Mouse (Mus musculus) leukemia stem cell, adult 10-12 weeks (primary cell): ENCODE results near the gene Timm8a2. TPM values are rescaled to one million over a fixed set of nuclear protein-coding genes. Genes with fewer than 3 reads are reported as not detected.

Experiments
- polyA plus RNA-seq: library from polyadenylated mRNA; stranded (reverse); fragments of >175 nt; gene quantifications from 2 replicates; pipeline ENCODE4 v1.2.3, GENCODE M21; 2012; ENCODE audit warnings: low replicate concordance

The Timm8a2 gene
- polyA plus RNA-seq: not detected in 2 replicates

DNA sequence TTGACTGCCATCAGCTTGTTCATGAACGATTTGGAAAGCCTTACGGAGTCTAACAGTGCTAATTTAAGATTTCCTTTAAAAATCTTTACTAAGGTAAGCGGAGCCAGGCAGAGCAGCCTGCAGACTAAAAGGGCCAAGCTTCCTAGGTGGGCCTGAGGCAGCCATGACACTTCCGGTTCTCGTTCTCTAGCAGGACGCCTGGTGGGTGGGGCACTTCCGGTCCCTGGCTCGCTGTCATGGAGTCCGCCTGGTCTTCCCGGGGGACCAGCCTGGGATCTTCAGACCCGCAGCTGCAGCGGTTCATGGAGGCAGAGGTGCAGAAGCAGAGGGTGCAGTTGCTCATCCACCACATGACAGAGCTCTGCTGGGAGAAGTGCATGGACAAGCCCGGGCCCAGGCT, at the start of gene Timm8a2:
Timm8a2 (plus strand) TSS at position 224 of the 400 bp plus-strand sequence.

Other genes with a start within 250 kb of the Timm8a2 start
- 0.47 and 0.72 TPM in 2 replicates for gene Dock9, start 236.8 kb upstream of the Timm8a2 start, polyA plus RNA-seq
- 67.4 and 67.8 TPM in 2 replicates for gene Ubac2, start 156.1 kb upstream of the Timm8a2 start, polyA plus RNA-seq
- 5.3 and 10.6 TPM in 2 replicates for gene Gpr18, start 118.9 kb upstream of the Timm8a2 start, polyA plus RNA-seq
- gene Gpr183, start 69.5 kb upstream of the Timm8a2 start, polyA plus RNA-seq: 2.2 and 2.5 TPM in 2 replicates
- gene Tm9sf2, start 72.4 kb downstream of the Timm8a2 start, polyA plus RNA-seq: 218 and 236 TPM in 2 replicates
- gene Clybl, start 147.0 kb downstream of the Timm8a2 start, polyA plus RNA-seq: 2.1 and 4.2 TPM in 2 replicates